Mouse (Mus musculus): ENCODE data around the gene Phb. TPM values are rescaled to one million over a fixed set of nuclear protein-coding genes. Genes with fewer than 3 reads are reported as not detected.
A peak's percentile ranks its signal among the peaks of the same experiment; 100 is the strongest.
"Not testable (repeated sequence)": the region's sequence is repeated elsewhere in the genome, so short reads cannot be mapped to it uniquely, and the experiment has no call there.

Gene Phb
- polyA plus RNA-seq, 1 experiment from 2014 or later, result 130 TPM

DNA sequence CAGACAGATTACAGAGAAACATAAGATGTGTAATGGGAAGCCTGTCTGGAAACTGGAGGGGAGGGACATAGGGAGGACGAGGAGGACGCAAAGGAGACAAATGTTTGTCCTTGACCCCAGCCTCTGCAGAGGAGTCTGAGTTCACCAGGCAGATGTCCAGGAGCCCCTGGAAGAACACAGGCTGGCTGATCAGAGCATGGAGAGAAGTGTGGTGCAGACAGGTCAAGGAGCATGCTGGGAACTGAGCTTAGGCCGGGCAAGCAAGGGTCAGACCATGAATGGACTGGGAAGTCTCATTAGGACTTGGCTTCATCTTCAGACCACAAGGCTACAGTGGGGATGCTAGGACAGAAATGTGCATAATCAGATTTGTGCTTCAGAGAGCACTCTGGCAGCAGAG, 19.0 kb upstream of the Phb start:
- Histone ChIP-seq H3K27me3 (ENCODE audit: control insufficient read depth, insufficient read depth, low read depth, low read length) (peaks cover 50% of the 10 kb centered on the region), H3K9me3 (replicated peaks; ENCODE audit: control insufficient read depth, low read length) (no peaks in the 10 kb centered on the region), H3K9ac (ENCODE audit: low read depth, low read length) (no peak overlapping the region), H3K27ac (ENCODE audit: low read length) (no peak overlapping the region), H3K4me3 (ENCODE audit: low read depth, low read length) (no peak overlapping the region), H3K36me3 (ENCODE audit: control insufficient read depth, insufficient read depth) (no peaks in the 10 kb centered on the region), H3K4me2 (ENCODE audit: low read depth, low read length) (no peak overlapping the region), H3K4me1 (ENCODE audit: control insufficient read depth, low read depth, low read length) (no peaks in the 10 kb centered on the region)
- WGBS (ENCODE audit: insufficient replicate concordance), result 46% methylated on average over 3 of the region's 3 CpGs
- no peak for ATAC-seq (ENCODE audit: low read depth)

DNA sequence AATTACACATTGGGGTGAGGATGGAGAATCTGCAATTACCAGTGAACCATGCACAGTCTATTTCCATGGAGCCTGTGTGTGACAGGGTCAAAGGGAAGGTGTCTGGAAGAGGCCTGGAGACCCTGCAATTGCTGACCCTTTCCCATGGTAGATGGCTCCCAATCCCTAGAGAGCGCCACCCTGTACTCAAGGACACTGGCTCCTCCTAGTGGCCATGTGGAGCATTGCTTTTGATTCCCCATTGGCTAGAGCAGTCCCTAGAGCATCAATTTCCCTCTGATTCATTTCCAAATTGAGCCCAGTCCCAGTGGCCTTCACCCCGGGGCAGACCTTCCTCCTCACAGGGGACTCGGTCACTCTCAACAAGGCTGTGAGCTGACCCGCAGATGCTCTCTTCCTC, 17.9 kb upstream of the Phb start:
- Histone ChIP-seq H3K9me3 (replicated peaks; ENCODE audit: control insufficient read depth, low read length) (no peaks in the 10 kb centered on the region), H3K4me2 (ENCODE audit: low read depth, low read length) (no peak overlapping the region), H3K4me3 (ENCODE audit: low read depth, low read length) (no peak overlapping the region), H3K4me1 (ENCODE audit: control insufficient read depth, low read depth, low read length) (no peaks in the 10 kb centered on the region), H3K27ac (ENCODE audit: low read length) (no peak overlapping the region), H3K27me3 (ENCODE audit: control insufficient read depth, insufficient read depth, low read depth, low read length) (peaks cover 40% of the 10 kb centered on the region), H3K9ac (ENCODE audit: low read depth, low read length) (no peak overlapping the region), H3K36me3 (ENCODE audit: control insufficient read depth, insufficient read depth) (no peaks in the 10 kb centered on the region)
- no peak for ATAC-seq (ENCODE audit: low read depth)
- 2% methylated on average over 4 of the region's 4 CpGs for WGBS (ENCODE audit: insufficient replicate concordance)

DNA sequence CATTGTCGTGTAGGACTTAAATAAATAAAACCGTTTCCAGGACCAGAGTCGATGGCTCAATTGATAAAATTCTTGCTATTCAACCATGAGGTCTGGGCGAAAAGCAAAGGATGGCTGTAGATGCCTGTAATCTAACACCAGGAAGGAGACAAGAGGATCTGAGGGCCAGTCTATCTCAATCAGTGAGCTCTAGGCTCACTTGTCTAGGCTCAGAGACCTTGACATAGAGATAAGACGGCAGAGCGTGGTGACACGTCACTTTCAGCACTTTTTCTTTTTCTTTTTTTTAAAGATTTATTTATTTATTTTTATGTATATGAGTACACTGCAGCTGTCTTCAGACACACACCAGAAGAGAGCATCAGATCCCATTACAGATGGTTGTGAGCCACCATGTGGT, 17.2 kb upstream of the Phb start:
- no peak overlapping the region for H3K4me3 ChIP-seq (ENCODE audit: low read depth, low read length)
- 42% methylated on average over 7 of the region's 7 CpGs for WGBS (ENCODE audit: insufficient replicate concordance)
- no peak overlapping the region for H3K9ac ChIP-seq (ENCODE audit: low read depth, low read length)
- no peak overlapping the region for H3K27ac ChIP-seq (ENCODE audit: low read length)
- peaks cover 32% of the 10 kb centered on the region for H3K27me3 ChIP-seq (ENCODE audit: control insufficient read depth, insufficient read depth, low read depth, low read length)
- no peaks in the 10 kb centered on the region for H3K9me3 ChIP-seq (replicated peaks; ENCODE audit: control insufficient read depth, low read length)
- H3K4me2 ChIP-seq (ENCODE audit: low read depth, low read length), result no peak overlapping the region
- ATAC-seq (ENCODE audit: low read depth), result no peak
- no peaks in the 10 kb centered on the region for H3K36me3 ChIP-seq (ENCODE audit: control insufficient read depth, insufficient read depth)
- no peaks in the 10 kb centered on the region for H3K4me1 ChIP-seq (ENCODE audit: control insufficient read depth, low read depth, low read length)

DNA sequence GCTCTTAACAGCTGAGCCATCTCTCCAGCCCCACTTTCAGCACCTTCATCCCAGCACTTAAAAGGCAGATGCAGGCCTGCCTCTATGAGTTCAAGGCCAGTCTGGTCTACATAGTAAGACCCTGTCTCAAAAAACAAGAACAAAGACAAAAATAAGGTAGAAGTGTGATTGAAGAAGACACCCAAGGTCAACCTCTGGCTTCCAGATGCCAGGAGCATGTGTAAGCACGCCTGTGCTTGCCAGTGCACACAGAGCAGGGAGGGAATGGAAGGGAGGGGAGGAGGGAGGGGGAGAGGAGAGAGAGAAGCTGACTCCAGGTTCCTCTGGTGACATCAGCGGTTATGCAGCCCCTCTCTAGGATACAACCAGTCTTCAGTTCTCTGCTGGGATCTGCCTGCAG, 16.8 kb upstream of the Phb start:
- WGBS (ENCODE audit: insufficient replicate concordance), result 24% methylated on average over 2 of the region's 2 CpGs
- Histone ChIP-seq H3K4me1 (ENCODE audit: control insufficient read depth, low read depth, low read length) (no peaks in the 10 kb centered on the region), H3K27ac (ENCODE audit: low read length) (no peak overlapping the region), H3K36me3 (ENCODE audit: control insufficient read depth, insufficient read depth) (no peaks in the 10 kb centered on the region), H3K9me3 (replicated peaks; ENCODE audit: control insufficient read depth, low read length) (no peaks in the 10 kb centered on the region), H3K4me3 (ENCODE audit: low read depth, low read length) (no peak overlapping the region), H3K27me3 (ENCODE audit: control insufficient read depth, insufficient read depth, low read depth, low read length) (peaks cover 28% of the 10 kb centered on the region), H3K4me2 (ENCODE audit: low read depth, low read length) (no peak overlapping the region), H3K9ac (ENCODE audit: low read depth, low read length) (no peak overlapping the region)
- no peak for ATAC-seq (ENCODE audit: low read depth)

DNA sequence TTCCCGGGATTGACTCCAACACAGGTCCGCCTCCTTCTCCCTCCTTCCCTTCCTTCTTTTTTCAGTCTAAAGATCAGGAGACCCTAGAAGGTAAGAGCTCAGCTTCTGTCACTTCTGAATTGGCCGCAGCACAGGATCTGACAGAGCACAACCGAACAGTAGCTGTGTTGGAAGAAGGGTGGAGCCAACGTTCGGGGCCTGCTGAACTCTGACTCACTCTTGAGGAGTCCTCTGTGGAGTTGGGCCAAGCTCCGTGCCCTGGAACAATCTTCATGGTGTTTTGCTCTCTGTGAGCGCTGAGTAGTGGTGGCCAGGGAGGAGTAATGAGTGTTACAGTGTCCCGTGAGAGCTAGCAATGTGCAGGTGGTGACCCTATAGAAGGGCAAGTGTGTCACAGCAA, 15.8 kb upstream of the Phb start:
- Histone ChIP-seq H3K4me1 (ENCODE audit: control insufficient read depth, low read depth, low read length) (no peaks in the 10 kb centered on the region), H3K36me3 (ENCODE audit: control insufficient read depth, insufficient read depth) (no peaks in the 10 kb centered on the region), H3K27ac (ENCODE audit: low read length) (no peak overlapping the region), H3K27me3 (ENCODE audit: control insufficient read depth, insufficient read depth, low read depth, low read length) (peaks cover 18% of the 10 kb centered on the region), H3K9me3 (replicated peaks; ENCODE audit: control insufficient read depth, low read length) (no peaks in the 10 kb centered on the region), H3K9ac (ENCODE audit: low read depth, low read length) (no peak overlapping the region), H3K4me2 (ENCODE audit: low read depth, low read length) (no peak overlapping the region), H3K4me3 (ENCODE audit: low read depth, low read length) (no peak overlapping the region)
- WGBS (ENCODE audit: insufficient replicate concordance), result 52% methylated on average over 9 of the region's 9 CpGs
- ATAC-seq (ENCODE audit: low read depth), result no peak

DNA sequence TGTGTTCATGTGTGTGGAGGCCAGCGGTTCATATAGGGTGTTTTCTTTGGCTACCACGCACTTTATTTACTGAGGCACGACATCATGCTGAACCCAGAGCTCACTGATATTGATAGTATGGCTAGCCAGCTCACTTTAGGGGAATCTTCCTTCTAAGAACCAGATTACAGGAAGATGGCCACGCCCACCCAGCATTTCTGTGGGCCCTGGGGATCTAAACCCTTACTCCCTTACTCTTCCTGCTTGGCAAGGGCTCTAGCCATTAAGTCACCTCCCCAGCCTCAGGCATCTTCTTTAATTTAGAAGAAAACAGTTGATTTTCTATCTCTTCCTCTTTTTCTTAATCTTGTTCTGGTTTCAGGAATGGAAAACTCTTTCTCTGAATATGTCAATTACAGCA, 9.3 kb upstream of the Phb start:
- Histone ChIP-seq H3K27ac (ENCODE audit: low read length) (no peak overlapping the region), H3K27me3 (ENCODE audit: control insufficient read depth, insufficient read depth, low read depth, low read length) (no peaks in the 10 kb centered on the region; the same call in 1 of the 2 replicates), H3K9ac (ENCODE audit: low read depth, low read length) (no peak overlapping the region), H3K9me3 (replicated peaks; ENCODE audit: control insufficient read depth, low read length) (no peaks in the 10 kb centered on the region), H3K36me3 (ENCODE audit: control insufficient read depth, insufficient read depth) (no peaks in the 10 kb centered on the region), H3K4me1 (ENCODE audit: control insufficient read depth, low read depth, low read length) (no peaks in the 10 kb centered on the region), H3K4me3 (ENCODE audit: low read depth, low read length) (no peak overlapping the region), H3K4me2 (ENCODE audit: low read depth, low read length) (no peak overlapping the region)
- no peak for ATAC-seq (ENCODE audit: low read depth)
- 44% methylated on average over 4 of the region's 4 CpGs for WGBS (ENCODE audit: insufficient replicate concordance)

DNA sequence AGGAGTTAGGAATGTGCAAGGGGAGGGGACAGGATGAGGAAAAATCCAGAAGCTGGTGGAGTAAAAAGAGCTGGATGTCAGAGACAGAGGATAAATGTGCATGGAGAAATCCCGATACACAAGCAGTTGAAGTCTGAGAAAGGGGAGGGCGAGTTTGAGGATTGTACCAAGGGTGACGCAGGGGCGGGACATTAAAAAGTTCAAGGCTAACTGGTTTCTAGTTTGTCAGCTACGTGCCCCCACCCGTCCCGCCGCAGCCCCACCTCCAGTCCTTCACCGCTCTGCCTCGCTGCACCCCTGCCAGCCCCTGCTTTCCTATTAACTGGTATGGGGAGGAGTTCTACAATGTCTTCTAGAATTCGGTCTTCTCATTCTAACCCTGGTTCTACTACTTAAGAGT, 420 bp downstream of the Phb start:
- peak overlapping the region; percentile 76 for H3K27ac ChIP-seq (ENCODE audit: low read length)
- peak overlapping the region; percentile 76 for H3K4me3 ChIP-seq (ENCODE audit: low read depth, low read length)
- no peaks in the 10 kb centered on the region for H3K9me3 ChIP-seq (replicated peaks; ENCODE audit: control insufficient read depth, low read length)
- 1% methylated on average over 11 of the region's 11 CpGs for WGBS (ENCODE audit: insufficient replicate concordance)
- peaks cover 7% of the 10 kb centered on the region for H3K4me1 ChIP-seq (ENCODE audit: control insufficient read depth, low read depth, low read length)
- ATAC-seq (ENCODE audit: low read depth), result peak; percentile 52
- peak overlapping the region; percentile 68 for H3K9ac ChIP-seq (ENCODE audit: low read depth, low read length)
- peaks cover 13% of the 10 kb centered on the region for H3K36me3 ChIP-seq (ENCODE audit: control insufficient read depth, insufficient read depth)
- H3K27me3 ChIP-seq (ENCODE audit: control insufficient read depth, insufficient read depth, low read depth, low read length), result no peaks in the 10 kb centered on the region
- peak overlapping the region; percentile 83 for H3K4me2 ChIP-seq (ENCODE audit: low read depth, low read length)

DNA sequence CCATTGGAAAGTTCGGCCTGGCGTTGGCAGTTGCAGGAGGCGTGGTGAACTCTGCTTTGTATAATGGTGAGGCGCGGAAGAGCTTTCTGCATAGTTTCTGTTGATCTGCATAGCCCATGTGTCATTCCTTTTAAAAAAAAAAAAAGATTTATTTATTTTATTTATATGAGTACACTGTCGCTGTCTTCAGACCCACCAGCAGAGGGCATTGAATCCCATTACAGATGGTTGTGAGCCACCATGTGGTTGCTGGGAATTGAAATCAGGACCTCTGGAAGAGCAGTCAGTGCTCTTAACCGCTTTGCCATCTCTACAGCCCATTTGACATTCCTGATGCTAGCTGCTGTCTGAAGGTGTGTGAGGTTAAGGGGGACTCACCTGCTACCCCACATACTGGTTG, 1.3 kb downstream of the Phb start:
- peaks cover 13% of the 10 kb centered on the region for H3K36me3 ChIP-seq (ENCODE audit: control insufficient read depth, insufficient read depth)
- not testable (repeated sequence) for H3K9ac ChIP-seq (ENCODE audit: low read depth, low read length); ATAC-seq (ENCODE audit: low read depth); H3K9me3 ChIP-seq (replicated peaks; ENCODE audit: control insufficient read depth, low read length); H3K27me3 ChIP-seq (ENCODE audit: control insufficient read depth, insufficient read depth, low read depth, low read length); H3K27ac ChIP-seq (ENCODE audit: low read length); H3K4me1 ChIP-seq (ENCODE audit: control insufficient read depth, low read depth, low read length)
- peak overlapping the region; percentile 83 for H3K4me2 ChIP-seq (ENCODE audit: low read depth, low read length)
- peak overlapping the region; percentile 76 for H3K4me3 ChIP-seq (ENCODE audit: low read depth, low read length)
- WGBS (ENCODE audit: insufficient replicate concordance), result 77% methylated on average over 7 of the region's 7 CpGs

DNA sequence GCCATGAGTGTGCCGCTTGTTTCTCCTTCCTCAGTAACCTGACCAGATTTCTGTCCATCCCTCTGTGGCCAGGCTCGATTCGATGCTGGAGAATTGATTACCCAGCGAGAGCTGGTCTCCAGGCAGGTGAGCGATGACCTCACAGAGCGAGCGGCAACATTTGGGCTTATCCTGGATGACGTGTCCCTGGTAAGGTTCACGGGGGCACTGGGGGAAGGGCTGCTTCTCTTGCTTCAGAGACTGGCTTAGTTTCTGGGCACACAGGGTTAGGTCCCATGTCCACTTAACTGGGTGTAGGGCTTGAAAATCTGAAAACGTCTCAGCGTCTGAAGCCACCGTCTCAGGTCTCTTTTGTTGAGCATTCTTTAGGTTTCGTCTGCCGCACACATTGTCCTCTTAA, 8.7 kb downstream of the Phb start:
- Histone ChIP-seq H3K9ac (ENCODE audit: low read depth, low read length) (no peak overlapping the region), H3K4me1 (ENCODE audit: control insufficient read depth, low read depth, low read length) (no peaks in the 10 kb centered on the region), H3K9me3 (replicated peaks; ENCODE audit: control insufficient read depth, low read length) (no peaks in the 10 kb centered on the region), H3K27me3 (ENCODE audit: control insufficient read depth, insufficient read depth, low read depth, low read length) (no peaks in the 10 kb centered on the region), H3K4me3 (ENCODE audit: low read depth, low read length) (no peak overlapping the region), H3K4me2 (ENCODE audit: low read depth, low read length) (no peak overlapping the region), H3K36me3 (ENCODE audit: control insufficient read depth, insufficient read depth) (peaks cover 19% of the 10 kb centered on the region), H3K27ac (ENCODE audit: low read length) (no peak overlapping the region)
- no peak for ATAC-seq (ENCODE audit: low read depth)
- 76% methylated on average over 14 of the region's 14 CpGs for WGBS (ENCODE audit: insufficient replicate concordance)

DNA sequence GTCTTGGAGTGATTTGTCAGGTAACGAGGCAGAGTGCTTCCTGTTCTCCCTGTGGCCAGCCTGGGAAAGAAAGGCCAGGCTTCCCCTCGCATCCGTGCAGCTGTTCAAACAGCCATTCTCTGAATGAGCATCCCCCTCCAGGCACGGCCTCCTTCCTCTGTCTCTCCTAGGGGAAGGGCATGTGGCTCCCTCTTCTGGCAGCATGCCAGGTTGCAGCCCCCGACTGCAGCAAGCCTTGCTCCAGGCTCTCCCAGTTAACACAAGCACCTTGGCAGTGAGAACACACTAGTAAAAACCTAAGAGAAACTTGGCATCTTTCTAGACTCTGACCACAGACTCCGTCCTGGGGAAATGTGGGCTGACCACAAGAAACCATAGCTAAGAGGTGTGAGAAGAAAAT, 9.6 kb downstream of the Phb start:
- no peak overlapping the region for H3K4me2 ChIP-seq (ENCODE audit: low read depth, low read length)
- no peak overlapping the region for H3K4me3 ChIP-seq (ENCODE audit: low read depth, low read length)
- whole genome bisulfite sequencing (ENCODE audit: insufficient replicate concordance), result 36% methylated on average over 6 of the region's 6 CpGs
- H3K9me3 ChIP-seq (replicated peaks; ENCODE audit: control insufficient read depth, low read length), result no peaks in the 10 kb centered on the region
- ATAC-seq (ENCODE audit: low read depth), result no peak; the same call in 1 of the 2 replicates
- H3K9ac ChIP-seq (ENCODE audit: low read depth, low read length), result no peak overlapping the region
- no peaks in the 10 kb centered on the region for H3K4me1 ChIP-seq (ENCODE audit: control insufficient read depth, low read depth, low read length)
- no peaks in the 10 kb centered on the region for H3K27me3 ChIP-seq (ENCODE audit: control insufficient read depth, insufficient read depth, low read depth, low read length)
- H3K27ac ChIP-seq (ENCODE audit: low read length), result no peak overlapping the region
- H3K36me3 ChIP-seq (ENCODE audit: control insufficient read depth, insufficient read depth), result peaks cover 16% of the 10 kb centered on the region
